ENCODE assay signal across 9 mouse cellular contexts in the genomic region with DNA sequence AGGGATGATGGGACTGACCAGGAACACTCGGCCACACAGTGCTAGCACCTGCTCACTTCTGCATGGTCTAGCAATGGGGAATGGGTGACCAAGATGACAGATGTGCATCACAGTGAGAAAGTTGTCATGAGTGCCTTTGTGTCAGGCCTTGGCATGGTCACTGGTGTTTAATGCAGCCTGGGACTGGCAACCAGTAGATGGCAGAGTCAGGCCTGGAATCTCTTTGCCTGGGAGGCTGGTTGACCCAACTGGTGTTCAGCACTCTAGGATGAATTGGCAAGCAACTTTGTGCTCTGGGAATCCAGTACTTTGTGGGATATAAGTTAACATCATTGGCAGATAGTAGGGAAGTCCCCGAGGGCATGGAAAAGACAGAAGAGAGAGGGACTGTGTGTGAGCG.
DNase-seq lines count a peak whose midpoint lies in the region; ATAC-seq lines count a peak whose summit lies in the region.
"Had no signal": no experiment of that assay in that cellular context is flagged by ENCODE, and none has a peak within 500 bp of the region (broad histone marks: within the 10 kb centered on the region; RNA-seq: fewer than 3 reads in every experiment).

No protein-coding gene starts in this region.

- DNase-seq in heart, adult 18-20 months: peak; percentile 53 to 62
- peak; percentile 35 for DNase-seq in right cerebral cortex, adult 18-20 months
- no peak for DNase-seq in right cerebral cortex, postnatal 14 days
- peak; percentile 67 to 68 for DNase-seq in cerebellum, postnatal 36 days
- DNase-seq in left cerebral cortex, postnatal 14 days (ENCODE audit: low spot score in 2 of 2): peak; percentile 28 to 44
- no peak for DNase-seq in spleen, postnatal 4 days (ENCODE audit: low spot score in 2 of 2)
- DNase-seq in kidney, adult 8-10 months: no peak

- intact Hi-C loops in left cerebral cortex, postnatal 14 days (cut with DNase I): no loop called here

- no peaks in the 10 kb centered on the region for H3K36me3 ChIP-seq in heart, embryonic 12.5 days
- H3K36me3 ChIP-seq: G1E had no signal

- WGBS in heart, embryonic 12.5 days: 87% methylated on average over 3 of the region's 3 CpGs

- no peak for ATAC-seq in heart, embryonic 12.5 days (ENCODE audit: insufficient number of reproducible peaks, low FRiP score)

- no peaks in the 10 kb centered on the region for H3K9me3 ChIP-seq in heart, embryonic 12.5 days (replicated peaks)
- H3K9me3 ChIP-seq: G1E had no signal

- H3K9ac ChIP-seq in heart, embryonic 12.5 days: no peak overlapping the region

- no peak overlapping the region for H3K4me2 ChIP-seq in heart, embryonic 12.5 days

- H3K4me1 ChIP-seq in heart, embryonic 12.5 days (replicated peaks): no peaks in the 10 kb centered on the region

- no peak overlapping the region for H3K27ac ChIP-seq in heart, embryonic 12.5 days (ENCODE audit: poor library complexity, severe bottlenecking)

- H3K27me3 ChIP-seq in heart, embryonic 12.5 days (replicated peaks): no peaks in the 10 kb centered on the region

- H3K4me3 ChIP-seq in heart, embryonic 12.5 days: no peak overlapping the region

Comparison
In these comparisons a context has a peak if more than half of its experiments do, and no peak if none do; other contexts are left out.
1. DNase-seq: peak in heart, adult 18-20 months (2 of 2), right cerebral cortex, adult 18-20 months (single experiment), cerebellum, postnatal 36 days (2 of 2) and left cerebral cortex, postnatal 14 days (2 of 2); none in right cerebral cortex, postnatal 14 days (single experiment), spleen, postnatal 4 days (0 of 2) and kidney, adult 8-10 months (0 of 2).